Mouse (Mus musculus) hindbrain, embryonic 10.5 days (tissue): ENCODE data around the gene Ankrd27. TPM values are rescaled to one million over a fixed set of nuclear protein-coding genes. Genes with fewer than 3 reads are reported as not detected.
A peak's percentile ranks its signal among the peaks of the same experiment; 100 is the strongest.

Experiments
- DNase-seq: peaks from one replicate; pipeline ENCODE4 v3.0.0-alpha.2; 2017; ENCODE audit warnings: low spot score
- H3K27ac ChIP-seq: fragments of 300-500 bp; sonication (generic); 2 replicates; pipeline ENCODE4 v1.5.1; 2016; ENCODE audit warnings: mild to moderate bottlenecking, moderate library complexity
- H3K27me3 ChIP-seq: fragments of 300-500 bp; sonication (generic); 2 replicates; pipeline ENCODE4 v1.6.1; 2016; ENCODE audit warnings: mild to moderate bottlenecking; ENCODE audit not compliant: poor library complexity, insufficient read depth, severe bottlenecking
- H3K36me3 ChIP-seq: fragments of 300-500 bp; sonication (generic); 2 replicates; pipeline ENCODE4 v1.6.1; 2016; ENCODE audit warnings: mild to moderate bottlenecking, moderate library complexity
- H3K4me1 ChIP-seq: fragments of 300-500 bp; sonication (generic); replicated peaks from 2 replicates; pipeline ENCODE4 v1.6.1; 2016; ENCODE audit warnings: mild to moderate bottlenecking
- H3K4me3 ChIP-seq: fragments of 300-500 bp; sonication (generic); 2 replicates; pipeline ENCODE4 v1.5.1; 2016; ENCODE audit warnings: mild to moderate bottlenecking, moderate library complexity
- H3K9me3 ChIP-seq: fragments of 300-500 bp; sonication (generic); 2 replicates; pipeline ENCODE4 v1.6.1; 2016; ENCODE audit warnings: mild to moderate bottlenecking, moderate library complexity
- WGBS: fragments of 180-500 bp; shearing (Covaris S2); methylation state at CpG from one replicate; pipeline ENCODE4 v1.1.7; 2016; 5-methylcytosine and 5-hydroxymethylcytosine counted together
- polyA plus RNA-seq: library from polyadenylated mRNA; unstranded; fragments of >200 nt; fragmentation: Nextera tagmentation; extraction: Ambion mirVana; gene quantifications from 2 replicates; pipeline ENCODE4 v1.2.1, GENCODE M21; 2016

The Ankrd27 gene
- polyA plus RNA-seq, 1 experiment from 2014 or later, result 31.4 TPM

DNA sequence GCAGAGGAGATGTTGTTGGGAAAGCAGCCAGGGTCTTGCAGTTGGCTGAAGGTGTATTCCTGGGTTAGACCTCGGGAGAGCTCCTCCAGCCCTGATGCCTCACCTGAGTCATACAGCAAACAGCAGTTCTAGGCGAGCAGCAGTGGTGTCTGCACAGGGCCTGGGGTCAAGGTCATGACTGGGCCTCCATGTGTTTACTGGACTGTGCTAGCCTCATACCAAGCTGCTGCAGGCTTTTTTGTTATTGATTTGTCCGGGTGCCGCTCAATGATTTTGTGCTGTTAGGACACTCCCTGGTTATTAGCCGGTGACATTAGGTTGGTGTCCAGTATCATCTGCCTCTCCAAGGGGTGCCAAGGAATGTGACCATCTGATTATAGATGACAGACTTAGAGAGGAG lies 1.7 kb downstream of the Ankrd27 start:
- peaks cover 43% of the 10 kb centered on the region for H3K4me1 ChIP-seq
- H3K27ac ChIP-seq, result no peak overlapping the region
- H3K4me3 ChIP-seq, result no peak overlapping the region; the same call in 1 of the 2 replicates
- peaks cover 15% of the 10 kb centered on the region for H3K36me3 ChIP-seq
- H3K27me3 ChIP-seq, result peaks cover 26% of the 10 kb centered on the region
- no peak for DNase-seq
- H3K9me3 ChIP-seq, result no peaks in the 10 kb centered on the region
- 72% methylated on average over 5 of the region's 5 CpGs for WGBS

DNA sequence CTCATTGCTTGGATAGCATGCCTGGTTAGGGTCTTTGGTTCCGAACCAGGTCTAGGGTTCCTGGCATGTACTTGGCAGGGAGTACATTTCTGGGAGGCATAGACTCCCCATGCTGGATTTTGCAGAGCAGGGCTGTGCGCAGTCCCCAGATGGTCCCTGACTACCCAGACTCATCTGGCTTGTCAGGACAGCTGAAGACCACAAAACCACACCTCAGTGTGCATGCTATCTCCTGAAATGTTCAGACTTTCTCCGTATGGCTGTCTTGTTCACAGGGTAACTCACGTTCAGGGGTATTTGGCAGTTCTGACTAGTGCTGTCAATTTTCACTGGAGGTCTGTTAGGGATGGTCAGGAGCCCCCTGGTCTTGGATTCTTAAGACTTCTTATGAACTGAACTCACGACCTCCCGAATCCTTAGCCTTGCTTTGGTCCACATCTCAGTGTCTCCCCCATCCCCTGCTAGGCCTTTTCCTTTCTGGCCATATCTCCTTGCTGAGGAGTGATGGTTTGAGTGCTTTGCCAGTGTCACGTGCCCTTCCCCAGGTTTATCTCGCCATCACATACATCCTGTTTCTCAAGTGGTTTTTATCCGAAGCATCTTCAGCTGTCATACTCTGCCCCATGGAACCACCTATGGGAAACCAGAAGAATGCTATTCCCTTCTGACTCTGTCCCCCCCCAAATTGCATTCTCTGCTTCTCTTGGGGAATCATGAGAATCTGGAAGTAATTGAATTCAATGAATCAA lies 2.8 kb downstream of the Ankrd27 start:
- 91% methylated on average over 9 of the region's 9 CpGs for WGBS
- peaks cover 15% of the 10 kb centered on the region for H3K27me3 ChIP-seq
- no peak overlapping the region for H3K27ac ChIP-seq
- peaks cover 37% of the 10 kb centered on the region for H3K4me1 ChIP-seq
- H3K36me3 ChIP-seq, result peaks cover 26% of the 10 kb centered on the region
- no peaks in the 10 kb centered on the region for H3K9me3 ChIP-seq
- H3K4me3 ChIP-seq, result no peak overlapping the region
- no peak for DNase-seq

DNA sequence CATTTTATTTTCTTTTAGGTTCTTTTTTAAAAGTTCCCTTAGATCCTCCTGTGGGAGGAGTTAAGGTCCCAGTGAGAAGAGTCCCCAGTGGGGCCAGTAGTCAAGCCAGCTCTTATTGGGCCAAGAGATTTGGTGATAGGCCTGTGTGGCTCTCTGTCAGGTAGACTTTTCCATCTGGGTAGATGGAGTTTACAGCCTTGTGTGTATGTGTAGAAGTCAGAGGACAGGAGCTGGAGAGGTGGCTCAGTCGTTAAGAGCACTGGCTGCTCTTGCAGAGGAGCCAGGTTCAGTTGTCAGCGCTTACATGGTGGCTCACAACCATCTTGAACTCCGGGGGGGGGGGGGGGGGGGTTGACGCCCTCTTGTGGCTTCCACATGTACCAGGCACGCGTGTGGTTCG lies 3.4 kb downstream of the Ankrd27 start:
- H3K27me3 ChIP-seq, result peaks cover 8% of the 10 kb centered on the region
- no peak for DNase-seq
- H3K4me1 ChIP-seq, result peaks cover 32% of the 10 kb centered on the region
- peaks cover 33% of the 10 kb centered on the region for H3K36me3 ChIP-seq
- H3K27ac ChIP-seq, result no peak overlapping the region
- 87% methylated on average over 7 of the region's 7 CpGs for WGBS
- no peak overlapping the region for H3K4me3 ChIP-seq
- no peaks in the 10 kb centered on the region for H3K9me3 ChIP-seq

DNA sequence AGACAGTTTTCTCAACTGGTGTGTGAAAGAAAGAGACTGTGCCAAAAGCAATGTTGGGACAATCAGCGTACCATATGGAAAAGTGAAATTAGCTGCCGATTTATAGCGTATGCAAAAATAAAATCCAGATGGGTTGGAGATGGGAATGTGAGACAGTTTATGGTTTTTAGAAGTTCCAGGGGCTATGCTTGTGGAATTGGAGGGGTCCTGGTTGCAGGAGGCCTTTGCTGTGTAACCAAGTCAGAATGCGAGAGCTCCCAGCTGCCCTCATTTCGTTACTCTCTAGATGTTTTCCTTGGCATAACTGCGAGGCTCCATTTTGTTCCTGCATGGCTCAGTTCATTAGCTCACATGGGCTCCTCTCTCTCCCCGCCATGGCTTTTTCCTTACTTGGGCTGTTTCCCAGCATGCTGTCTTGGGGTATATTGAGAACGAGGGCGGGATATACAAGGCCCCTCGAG lies 4.7 kb downstream of the Ankrd27 start:
- WGBS, result 92% methylated on average over 10 of the region's 10 CpGs
- H3K27ac ChIP-seq, result no peak overlapping the region
- H3K36me3 ChIP-seq, result peaks cover 44% of the 10 kb centered on the region
- H3K27me3 ChIP-seq, result no peaks in the 10 kb centered on the region
- H3K4me1 ChIP-seq, result peaks cover 21% of the 10 kb centered on the region
- DNase-seq, result no peak
- no peaks in the 10 kb centered on the region for H3K9me3 ChIP-seq
- H3K4me3 ChIP-seq, result no peak overlapping the region

DNA sequence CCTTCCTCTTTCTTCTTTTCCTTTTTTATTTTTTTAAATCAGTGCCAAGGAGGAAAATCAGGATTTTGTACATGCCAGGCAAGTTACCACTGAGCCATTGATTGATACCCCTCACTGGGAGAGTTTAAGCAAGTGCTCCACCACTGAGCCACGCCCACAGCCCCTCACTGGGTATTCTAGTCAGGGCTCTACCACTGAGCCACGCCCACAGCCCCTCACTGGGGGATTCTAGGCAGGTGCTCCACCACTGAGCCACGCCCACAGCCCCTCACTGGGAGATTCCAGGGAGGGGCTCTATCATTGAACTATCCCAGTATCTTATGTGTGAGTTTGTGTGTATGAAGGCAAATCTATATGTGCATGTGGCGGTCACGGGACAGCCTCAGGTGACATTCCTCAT lies 8.3 kb downstream of the Ankrd27 start:
- Histone ChIP-seq H3K27me3 (no peaks in the 10 kb centered on the region), H3K36me3 (peaks cover 65% of the 10 kb centered on the region), H3K4me3 (no peak overlapping the region), H3K27ac (no peak overlapping the region), H3K9me3 (no peaks in the 10 kb centered on the region), H3K4me1 (no peaks in the 10 kb centered on the region)
- no peak for DNase-seq
- 89% methylated on average over 5 of the region's 5 CpGs for WGBS

DNA sequence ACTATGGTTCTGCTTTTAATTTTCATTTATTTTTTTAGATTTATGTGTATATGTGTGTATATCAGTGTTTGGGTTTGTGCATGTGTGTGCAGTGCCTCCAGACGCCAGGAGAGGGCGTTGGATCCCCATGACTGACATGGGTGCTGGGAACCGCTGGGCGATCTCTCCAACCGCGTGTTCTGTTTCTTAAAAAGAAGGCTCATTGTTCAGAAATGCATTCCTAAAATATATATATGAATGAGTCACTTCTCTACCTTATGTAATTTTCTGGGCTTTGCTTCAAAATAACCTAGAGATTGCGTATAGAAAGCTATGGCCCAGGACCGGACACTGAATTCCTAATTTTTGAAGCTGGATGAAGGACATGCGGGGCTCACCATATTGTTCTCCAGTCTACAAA lies 13.4 kb downstream of the Ankrd27 start:
- Histone ChIP-seq H3K4me1 (no peaks in the 10 kb centered on the region), H3K36me3 (peaks cover 78% of the 10 kb centered on the region), H3K27ac (no peak overlapping the region), H3K9me3 (no peaks in the 10 kb centered on the region), H3K4me3 (no peak overlapping the region), H3K27me3 (no peaks in the 10 kb centered on the region)
- WGBS, result 94% methylated on average over 9 of the region's 9 CpGs
- no peak for DNase-seq

DNA sequence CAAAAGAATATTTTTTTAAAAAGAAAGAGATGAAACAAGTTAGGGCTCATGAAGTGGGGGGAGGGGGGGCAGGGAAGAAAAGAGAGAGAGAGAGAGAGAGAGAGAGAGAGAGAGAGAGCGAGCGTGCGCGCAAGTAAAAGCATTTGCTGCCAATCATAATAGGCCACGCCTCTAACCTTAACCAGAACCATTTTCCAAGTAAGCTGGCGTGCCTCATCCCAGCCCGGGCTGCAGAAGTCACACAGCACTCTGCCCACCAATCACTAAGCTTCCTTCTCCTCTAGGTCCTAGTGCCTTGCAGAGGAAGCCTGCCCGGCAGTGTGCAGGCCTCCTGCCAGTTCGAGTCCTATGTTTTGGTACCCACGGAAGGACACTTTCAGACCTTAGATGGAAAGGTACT lies 14.0 kb downstream of the Ankrd27 start:
- Histone ChIP-seq H3K4me3 (no peak overlapping the region), H3K36me3 (peaks cover 79% of the 10 kb centered on the region), H3K4me1 (no peaks in the 10 kb centered on the region), H3K9me3 (no peaks in the 10 kb centered on the region), H3K27ac (no peak overlapping the region), H3K27me3 (no peaks in the 10 kb centered on the region)
- no peak for DNase-seq
- WGBS, result 96% methylated on average over 10 of the region's 10 CpGs

DNA sequence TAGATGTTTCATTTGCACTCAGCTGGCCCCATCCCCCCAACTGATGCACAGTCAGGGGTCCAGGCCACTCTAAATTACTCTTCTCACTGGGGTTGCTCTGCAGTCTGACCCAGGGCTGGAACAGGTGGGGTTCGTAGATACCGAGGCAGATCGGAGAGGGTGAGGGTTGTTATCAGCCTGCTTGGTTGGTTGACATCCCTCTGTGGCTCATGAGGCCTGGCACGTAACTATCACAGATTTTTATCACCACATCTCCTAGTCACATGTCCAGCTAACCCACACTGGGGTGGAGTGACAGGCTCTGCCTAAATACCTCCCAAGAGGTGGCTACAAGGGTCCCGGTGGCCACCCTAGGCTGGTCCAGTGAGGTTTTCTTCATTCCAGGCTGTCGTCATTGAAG lies 15.1 kb downstream of the Ankrd27 start:
- Histone ChIP-seq H3K9me3 (no peaks in the 10 kb centered on the region), H3K36me3 (peaks cover 69% of the 10 kb centered on the region), H3K4me3 (no peak overlapping the region), H3K27me3 (no peaks in the 10 kb centered on the region), H3K27ac (no peak overlapping the region), H3K4me1 (no peaks in the 10 kb centered on the region)
- WGBS, result 95% methylated on average over 6 of the region's 6 CpGs
- DNase-seq, result no peak

DNA sequence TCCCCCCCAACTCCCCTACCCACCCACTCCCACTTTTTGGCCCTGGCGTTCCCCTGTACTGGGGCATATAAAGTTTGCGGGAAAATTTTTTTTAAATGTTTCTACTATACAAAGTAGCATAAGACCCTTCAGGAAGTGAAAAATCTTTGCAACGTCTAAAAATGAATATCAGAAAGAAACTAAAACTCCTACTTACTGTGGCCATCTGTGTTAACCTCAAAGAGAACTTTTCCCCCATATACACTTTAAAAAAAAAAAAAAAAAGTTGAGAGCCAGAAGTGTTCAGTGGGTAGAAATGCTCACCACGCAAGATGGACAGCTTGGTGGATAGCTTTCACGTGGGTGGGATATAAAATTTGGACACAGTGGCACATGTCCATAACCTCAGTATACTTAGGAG lies 16.7 kb downstream of the Ankrd27 start:
- Histone ChIP-seq H3K27ac (no peak overlapping the region), H3K4me1 (no peaks in the 10 kb centered on the region), H3K27me3 (no peaks in the 10 kb centered on the region), H3K36me3 (peaks cover 71% of the 10 kb centered on the region), H3K9me3 (0 out of 2 replicates have a peak, but pooled peaks cover 3% of the 10 kb centered on the region), H3K4me3 (no peak overlapping the region)
- whole genome bisulfite sequencing, result 94% methylated on average over 5 of the region's 5 CpGs
- no peak for DNase-seq

DNA sequence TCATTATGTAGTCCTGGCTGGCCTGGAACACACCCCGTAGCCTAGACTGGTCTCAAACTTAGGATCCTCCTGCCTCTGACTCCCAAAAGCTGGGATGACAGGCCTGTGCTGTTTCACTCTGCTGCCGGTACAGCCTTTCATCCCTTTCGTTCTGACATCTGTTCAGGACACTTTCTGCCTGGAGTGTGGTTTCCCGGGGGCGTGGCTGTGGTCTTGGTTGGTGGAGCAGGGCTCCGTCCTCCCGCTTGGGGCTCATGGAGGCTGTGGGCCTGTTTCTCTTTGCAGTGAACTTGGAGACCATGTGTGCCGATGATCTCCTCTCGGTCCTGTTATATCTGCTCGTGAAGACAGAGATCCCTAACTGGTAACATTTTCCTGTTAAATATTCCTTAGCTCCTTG lies 20.8 kb downstream of the Ankrd27 start:
- H3K27ac ChIP-seq, result no peak overlapping the region
- no peak for DNase-seq
- no peaks in the 10 kb centered on the region for H3K4me1 ChIP-seq
- 89% methylated on average over 10 of the region's 10 CpGs for WGBS
- H3K27me3 ChIP-seq, result no peaks in the 10 kb centered on the region
- H3K36me3 ChIP-seq, result peaks cover 83% of the 10 kb centered on the region
- H3K4me3 ChIP-seq, result no peak overlapping the region
- 0 out of 2 replicates have a peak, but pooled peaks cover 8% of the 10 kb centered on the region for H3K9me3 ChIP-seq

DNA sequence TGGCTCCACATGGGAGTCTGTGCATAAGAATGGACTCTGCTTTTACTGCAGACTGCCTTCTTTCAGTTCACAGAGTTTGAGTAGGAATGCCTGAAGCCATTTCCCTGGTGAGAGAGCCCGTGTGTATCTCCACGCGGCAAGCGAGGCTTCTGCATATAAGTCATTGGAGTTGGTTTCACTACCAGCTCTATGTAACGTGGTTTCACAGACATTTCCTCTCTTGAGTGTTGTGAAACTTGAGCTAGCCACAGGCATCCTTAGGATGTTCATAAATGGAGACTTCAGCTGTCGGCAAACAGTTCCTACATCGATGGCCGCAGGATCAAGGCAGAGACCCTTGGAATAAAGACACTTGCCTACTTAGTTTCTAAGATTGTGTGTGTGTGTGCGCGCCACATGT lies 23.2 kb downstream of the Ankrd27 start:
- Histone ChIP-seq H3K9me3 (0 out of 2 replicates have a peak, but pooled peaks cover 8% of the 10 kb centered on the region), H3K4me3 (no peak overlapping the region), H3K27me3 (no peaks in the 10 kb centered on the region), H3K36me3 (peaks cover 81% of the 10 kb centered on the region), H3K4me1 (no peaks in the 10 kb centered on the region; the same call in 1 of the 2 replicates), H3K27ac (no peak overlapping the region)
- DNase-seq, result no peak
- 96% methylated on average over 10 of the region's 10 CpGs for WGBS

DNA sequence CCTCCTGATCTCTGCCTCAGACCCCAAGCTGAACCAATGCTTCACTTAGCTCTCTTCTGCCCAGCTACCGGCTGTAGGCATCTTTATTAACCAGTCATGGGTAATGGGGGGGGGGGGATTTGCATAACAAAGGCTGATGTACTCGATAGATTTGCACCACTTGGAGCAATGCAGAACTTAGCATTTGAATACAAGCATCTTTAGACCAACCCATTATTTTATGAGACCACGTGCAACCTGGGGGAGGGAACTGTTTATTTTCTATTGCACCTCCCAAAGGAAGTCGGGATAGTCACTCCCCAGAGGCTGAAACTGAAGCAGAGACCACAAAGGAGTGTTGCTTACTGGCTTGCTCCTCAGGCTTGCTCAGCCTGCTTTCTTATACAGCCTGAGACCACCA lies 31.5 kb downstream of the Ankrd27 start:
- peaks cover 93% of the 10 kb centered on the region for H3K36me3 ChIP-seq
- no peak overlapping the region for H3K4me3 ChIP-seq
- H3K4me1 ChIP-seq, result peaks cover 17% of the 10 kb centered on the region
- WGBS, result 51% methylated on average over 4 of the region's 4 CpGs
- peak; percentile 41 for DNase-seq
- no peak overlapping the region for H3K27ac ChIP-seq
- peaks cover 4% of the 10 kb centered on the region; the same call in 1 of the 2 replicates for H3K9me3 ChIP-seq
- H3K27me3 ChIP-seq, result no peaks in the 10 kb centered on the region

DNA sequence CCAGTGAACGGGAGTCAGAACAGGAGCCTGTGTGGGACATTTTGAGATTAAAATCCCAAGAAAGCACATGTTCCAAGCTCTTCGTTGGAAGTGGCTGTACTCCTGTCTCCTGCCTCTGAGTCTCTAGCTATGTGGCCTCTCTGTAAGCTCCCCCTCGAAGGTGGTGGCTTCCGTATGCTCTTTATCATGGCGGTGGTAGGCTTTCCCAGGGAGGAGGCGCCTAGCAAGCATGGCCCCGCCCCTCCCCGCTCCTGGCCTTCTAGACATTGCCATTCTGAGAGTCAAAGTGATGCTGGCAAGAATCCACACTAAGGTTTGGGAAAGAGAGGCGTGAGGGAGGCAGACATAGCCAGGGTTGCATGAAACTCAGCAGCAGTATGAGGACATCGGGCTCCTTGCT lies 36.6 kb downstream of the Ankrd27 start:
- no peaks in the 10 kb centered on the region for H3K27me3 ChIP-seq
- H3K9me3 ChIP-seq, result 0 out of 2 replicates have a peak, but pooled peaks cover 4% of the 10 kb centered on the region
- no peak overlapping the region for H3K27ac ChIP-seq
- H3K36me3 ChIP-seq, result peaks cover 96% of the 10 kb centered on the region
- no peak for DNase-seq
- no peak overlapping the region for H3K4me3 ChIP-seq
- WGBS, result 95% methylated on average over 10 of the region's 10 CpGs
- H3K4me1 ChIP-seq, result 0 out of 2 replicates have a peak, but pooled peaks cover 3% of the 10 kb centered on the region
